Mouse (Mus musculus): ENCODE measurements at regions not wholly inside any gene's neighbourhood (a gene's known extent, or its start where the extent isn't known, plus 50 kb on each side); places are given as distances from the start of the nearest gene placed in this dataset.
"Not testable (repeated sequence)": the region's sequence is repeated elsewhere in the genome, so short reads cannot be mapped to it uniquely, and the experiment has no call there.

DNA sequence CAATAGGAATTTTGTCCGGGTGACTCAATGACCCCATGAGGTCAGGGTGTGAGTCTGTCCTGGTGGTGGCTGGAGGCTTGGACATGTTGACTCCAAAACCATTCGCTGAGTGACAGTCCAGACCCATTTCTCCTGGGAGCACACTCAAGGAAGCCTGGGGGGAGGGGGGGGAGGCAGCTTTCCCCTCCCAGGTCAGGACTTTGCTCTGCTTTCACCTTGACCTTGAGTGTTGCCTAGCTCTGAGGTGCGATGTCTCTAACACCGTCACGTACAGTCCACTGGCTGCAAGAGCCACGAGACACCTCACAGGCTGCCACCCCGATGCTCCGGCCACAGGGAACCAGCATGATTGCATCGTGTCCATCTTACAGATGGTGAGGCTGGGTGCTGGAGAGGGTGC lies 127.3 kb upstream of the A430005L14Rik start:
- DNase-seq (ENCODE audit: low spot score), result no peak

DNA sequence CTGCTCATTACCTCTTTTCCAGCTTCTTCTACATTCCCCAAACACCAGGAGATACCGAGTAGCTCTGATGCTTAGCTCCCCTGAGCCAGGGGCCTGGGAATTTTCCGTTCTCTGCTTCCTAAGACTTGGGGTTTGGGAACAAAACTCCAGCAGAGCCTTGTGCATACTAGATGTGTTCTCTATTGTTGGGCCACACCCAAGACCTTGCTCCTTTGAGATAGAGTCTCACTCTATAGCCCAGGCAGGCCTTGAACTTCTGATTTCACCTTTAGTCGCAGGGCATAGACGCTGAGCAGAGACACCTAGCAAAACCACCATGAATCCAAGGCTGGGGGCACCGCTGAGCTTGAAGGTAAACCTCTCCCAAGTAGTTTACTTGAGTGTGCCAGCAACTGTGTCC lies 126.5 kb upstream of the A430005L14Rik start:
- no peak for DNase-seq (ENCODE audit: low spot score)

DNA sequence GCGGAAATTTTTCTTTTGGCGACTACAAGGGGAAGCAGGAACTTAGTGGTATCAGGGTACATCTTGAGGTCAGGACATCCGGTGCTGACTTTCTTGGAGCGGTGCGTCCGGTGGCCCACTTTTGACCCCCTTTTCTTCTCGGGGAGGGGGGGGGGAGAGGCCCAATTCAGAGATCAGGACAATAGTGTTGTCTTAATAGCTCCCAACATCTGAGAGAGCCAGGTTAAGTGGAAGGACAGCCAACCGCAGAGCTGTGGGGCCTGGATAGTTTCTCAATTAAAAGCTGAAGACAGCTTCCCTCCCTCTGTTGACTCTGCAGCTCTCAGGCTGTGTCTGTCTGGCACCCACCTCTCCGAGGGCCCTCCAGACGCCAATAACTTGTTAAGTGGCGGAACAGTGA lies 125.8 kb upstream of the A430005L14Rik start:
- not testable (repeated sequence) for DNase-seq (ENCODE audit: low spot score)

DNA sequence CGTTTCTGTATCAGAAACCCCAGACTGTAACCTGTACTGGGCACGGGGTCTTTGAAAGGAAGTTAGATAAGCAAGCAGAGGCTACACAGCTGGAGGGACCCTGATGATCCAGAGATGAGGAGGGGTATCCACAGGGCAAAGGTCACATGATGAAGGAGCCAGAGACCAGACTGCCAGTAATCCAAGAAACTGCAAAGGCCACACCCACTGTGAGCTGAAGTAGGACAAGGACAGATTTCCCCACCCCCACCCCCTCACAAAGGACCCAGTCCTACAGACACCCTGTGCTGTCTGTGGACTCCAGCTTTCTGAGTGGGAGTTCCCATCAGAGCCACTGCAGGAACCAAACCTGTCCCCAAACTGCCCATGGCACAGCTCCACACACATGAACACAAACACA lies 124.9 kb upstream of the A430005L14Rik start:
- DNase-seq (ENCODE audit: low spot score), result no peak

DNA sequence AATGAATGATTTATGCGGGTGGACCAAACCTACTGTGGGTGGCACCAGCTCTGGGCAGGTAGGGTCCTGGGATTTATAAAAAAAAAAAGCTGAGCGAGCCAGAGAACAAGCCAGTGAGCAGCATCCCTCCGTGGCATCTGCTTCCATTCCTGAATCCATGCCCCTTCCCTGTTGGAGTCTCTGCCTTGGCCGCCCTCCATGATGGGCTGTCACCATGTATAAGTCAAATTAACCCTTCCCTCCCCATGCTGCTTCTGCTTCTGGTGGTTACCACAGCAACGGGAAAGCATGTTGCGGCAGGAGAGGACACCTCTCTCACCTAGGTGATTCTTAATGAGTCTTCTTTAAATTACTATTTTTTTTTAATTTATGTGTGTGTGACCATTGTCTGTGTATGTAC lies 112.3 kb upstream of the A430005L14Rik start:
- DNase-seq (ENCODE audit: low spot score), result no peak

DNA sequence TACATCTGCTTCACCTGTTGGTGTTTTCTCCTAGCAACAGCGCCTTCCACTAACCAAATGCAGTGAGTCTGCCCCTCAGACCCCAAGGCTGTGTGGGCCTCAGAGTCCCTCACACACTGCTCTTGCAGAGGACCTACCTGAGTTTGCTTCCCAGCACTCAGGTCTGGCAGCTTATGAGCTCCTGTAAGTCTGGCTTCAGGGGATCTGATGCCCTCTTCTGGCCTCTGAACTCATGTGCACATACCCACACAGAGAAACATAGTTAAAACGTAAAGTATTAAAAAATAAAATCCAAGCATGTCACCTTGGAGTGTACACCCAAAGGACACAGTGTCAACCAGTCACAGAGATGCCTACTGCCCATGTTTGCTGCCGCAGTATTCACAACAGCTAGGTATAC lies 108.8 kb upstream of the A430005L14Rik start:
- DNase-seq (ENCODE audit: low spot score), result no peak

DNA sequence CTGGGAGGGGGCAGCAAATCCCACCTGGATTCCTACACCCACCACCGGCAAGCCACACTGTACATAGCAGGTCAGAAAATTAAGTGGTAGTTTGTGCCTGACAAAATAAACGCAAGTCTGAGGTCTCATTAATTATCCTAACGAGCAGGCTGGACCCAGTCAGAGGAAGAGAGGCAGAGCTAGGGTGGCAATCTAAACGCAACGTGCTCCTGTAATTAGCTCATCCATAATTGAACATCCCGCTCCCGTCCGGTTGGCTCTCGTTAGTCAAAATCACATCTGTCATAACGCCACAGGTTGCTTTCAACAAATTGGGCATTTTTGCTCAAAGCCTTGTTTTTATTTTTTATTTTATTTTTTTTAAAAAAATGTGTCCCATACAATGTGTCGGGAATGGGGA lies 106.9 kb upstream of the A430005L14Rik start:
- no peak for DNase-seq (ENCODE audit: low spot score)

DNA sequence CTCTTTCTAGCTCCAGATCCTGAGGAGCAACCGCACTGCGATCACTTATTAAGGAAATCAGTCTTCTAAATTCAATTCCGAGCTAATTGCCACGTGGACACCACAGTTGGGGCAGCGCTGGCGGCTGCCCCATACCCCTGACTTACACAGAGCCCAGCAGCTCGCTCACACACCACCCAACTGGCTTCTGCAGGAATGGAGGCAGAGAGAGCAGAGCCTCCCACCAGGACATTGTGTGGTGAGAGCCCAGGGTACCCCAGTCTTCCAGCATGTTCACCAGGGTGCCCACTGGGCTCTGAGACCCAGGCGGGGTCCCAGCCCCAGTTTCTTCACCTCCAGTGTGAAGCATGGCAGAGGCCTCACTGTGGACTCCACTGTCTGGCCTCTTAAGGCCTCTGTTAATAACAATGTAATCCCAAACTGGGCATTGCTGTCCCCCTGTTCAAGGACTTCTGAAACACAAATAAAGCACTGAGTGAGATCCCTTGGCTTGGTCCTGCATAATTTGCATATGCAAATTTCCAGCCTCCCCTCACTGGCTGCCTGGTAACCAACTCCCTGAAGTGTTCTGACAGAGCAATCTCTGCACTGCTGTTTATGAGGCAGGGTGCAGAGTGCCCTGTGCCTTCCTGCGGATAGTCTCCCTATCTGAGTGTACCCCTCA lies 102.8 kb upstream of the A430005L14Rik start:
- DNase-seq (ENCODE audit: low spot score), result no peak

DNA sequence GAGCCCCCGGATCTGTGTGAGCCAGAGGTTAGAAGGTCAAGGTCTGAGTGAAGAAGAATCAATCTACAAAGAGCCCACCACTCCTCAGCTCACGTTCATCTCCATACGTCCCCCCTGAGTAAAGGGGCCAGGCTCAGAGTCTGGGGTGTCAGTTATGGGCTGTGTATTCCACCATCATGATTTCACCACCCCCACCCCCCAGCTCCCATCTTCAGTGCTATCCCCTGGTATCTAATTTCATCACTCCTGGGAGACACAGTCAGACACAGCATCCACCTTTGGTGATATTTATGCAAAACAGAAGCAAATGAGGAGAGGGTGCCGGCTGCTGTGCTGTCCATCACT lies 102.3 kb upstream of the A430005L14Rik start:
- no peak for DNase-seq (ENCODE audit: low spot score)

DNA sequence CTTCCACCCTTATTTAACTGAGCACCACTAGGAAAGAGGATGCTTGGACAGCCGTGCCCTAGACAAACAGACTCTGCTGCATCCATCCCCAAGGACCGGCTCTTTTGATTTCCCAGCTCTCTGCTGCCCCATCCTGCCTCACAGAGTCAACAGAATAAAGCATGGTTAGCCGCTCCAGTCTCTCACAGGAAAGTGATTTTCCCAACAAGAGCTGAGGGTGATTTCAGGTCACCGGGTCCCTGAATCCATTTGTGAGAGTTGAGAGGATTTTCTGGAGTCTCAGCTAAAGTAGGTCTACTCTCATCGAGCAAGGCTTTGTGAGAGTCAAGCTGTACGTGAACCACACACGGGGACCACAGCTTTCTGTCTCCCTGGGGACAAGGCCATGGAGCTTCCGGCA lies 95.6 kb upstream of the A430005L14Rik start:
- DNase-seq (ENCODE audit: low spot score), result no peak

DNA sequence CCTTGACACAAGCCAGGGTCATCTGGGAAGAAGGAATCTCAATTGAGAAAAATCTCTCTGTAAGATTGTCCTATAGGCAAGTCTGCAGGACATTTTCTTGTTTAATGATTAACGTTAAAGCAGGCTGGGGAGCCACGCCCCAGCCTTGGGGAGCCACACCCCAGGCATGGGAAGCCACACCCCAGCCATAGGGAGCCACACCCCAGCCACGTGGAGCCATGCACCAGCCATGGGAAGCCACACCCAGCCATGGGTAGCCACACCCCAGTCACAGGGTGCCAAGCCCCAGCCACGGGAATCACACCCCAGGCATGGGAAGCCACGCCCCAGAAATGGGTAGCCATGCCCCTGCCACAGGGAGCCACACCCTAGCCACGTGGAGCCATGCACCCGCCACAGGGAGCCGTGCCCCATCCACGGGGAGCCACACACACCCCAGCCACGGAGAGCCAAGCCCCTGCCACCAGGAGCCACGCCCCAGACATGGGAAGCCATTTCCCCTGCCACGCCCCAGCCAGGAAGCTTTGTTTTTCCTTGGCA lies 94.8 kb upstream of the A430005L14Rik start:
- DNase-seq (ENCODE audit: low spot score), result no peak

DNA sequence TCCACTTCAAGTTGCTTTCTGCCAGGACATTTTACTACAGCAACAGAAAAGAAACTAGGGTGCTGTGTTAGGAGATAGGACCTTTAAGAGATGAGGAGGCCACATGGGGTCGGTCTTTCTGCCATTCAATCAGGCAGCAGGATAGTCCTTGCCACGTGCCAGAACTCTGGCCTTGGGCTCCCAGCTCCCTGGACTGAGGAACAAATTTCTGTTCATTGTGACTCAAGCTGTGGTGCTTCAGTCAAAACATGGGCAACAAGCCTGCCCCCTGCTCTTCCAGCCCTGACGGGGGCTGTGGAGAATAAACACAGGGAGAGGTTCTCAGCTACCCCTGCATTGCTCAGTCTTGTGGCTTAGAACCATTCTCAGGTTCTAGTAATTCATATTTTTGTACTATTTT lies 84.7 kb upstream of the A430005L14Rik start:
- no peak for DNase-seq (ENCODE audit: low spot score)

DNA sequence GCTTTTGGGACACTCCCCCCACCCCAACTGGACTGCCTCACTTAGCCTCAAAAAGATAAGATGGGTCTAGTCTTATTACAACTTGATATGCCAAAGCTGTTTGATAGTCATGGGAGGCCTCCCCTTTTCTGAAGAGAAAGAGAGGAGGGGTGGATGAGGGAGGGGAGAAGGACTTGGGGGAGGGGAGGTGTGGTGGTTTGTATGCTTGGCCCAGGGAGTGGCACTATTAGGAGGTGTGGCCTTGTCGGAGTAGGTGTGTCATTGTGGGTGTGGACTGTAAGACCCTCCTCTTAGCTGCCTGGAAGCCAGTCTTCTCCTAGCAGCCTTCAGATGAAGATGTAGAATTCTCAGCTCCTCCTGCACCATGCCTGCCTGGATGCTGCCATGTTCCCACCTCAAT lies 82.0 kb upstream of the A430005L14Rik start:
- DNase-seq (ENCODE audit: low spot score), result not testable (repeated sequence)

DNA sequence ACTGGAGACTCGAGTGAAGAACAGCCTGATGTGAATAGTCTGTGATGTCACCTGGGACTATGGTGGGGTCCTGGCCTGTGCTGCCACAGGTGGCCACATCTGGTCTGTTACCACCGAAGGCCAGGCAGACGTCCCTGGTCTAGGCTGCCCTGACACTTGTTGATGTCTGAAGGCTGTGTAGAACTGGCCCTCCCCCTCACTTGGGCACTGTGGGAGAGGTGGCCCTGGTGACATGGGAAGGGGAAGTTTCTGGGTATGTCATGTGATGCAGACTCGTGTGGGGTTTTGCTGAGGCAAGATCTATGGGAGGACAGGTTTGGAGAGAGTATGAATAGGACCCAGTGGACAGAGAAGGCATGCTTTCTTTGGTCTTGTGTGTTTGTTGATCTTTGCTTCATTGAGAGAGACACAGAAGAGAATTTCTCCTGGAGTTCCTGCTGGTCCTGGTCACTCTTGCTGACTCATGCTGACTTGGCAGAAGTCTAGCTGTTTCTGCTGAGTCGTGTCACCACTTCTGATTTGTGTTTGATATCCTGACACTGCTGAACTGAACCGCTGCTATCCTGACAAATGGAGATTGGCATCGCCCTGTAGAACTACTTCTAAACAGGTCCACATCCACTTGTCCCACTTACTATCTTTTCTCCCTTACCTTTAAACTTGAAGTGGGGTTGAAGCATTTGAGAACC lies 79.9 kb upstream of the A430005L14Rik start:
- DNase-seq (ENCODE audit: low spot score), result no peak

DNA sequence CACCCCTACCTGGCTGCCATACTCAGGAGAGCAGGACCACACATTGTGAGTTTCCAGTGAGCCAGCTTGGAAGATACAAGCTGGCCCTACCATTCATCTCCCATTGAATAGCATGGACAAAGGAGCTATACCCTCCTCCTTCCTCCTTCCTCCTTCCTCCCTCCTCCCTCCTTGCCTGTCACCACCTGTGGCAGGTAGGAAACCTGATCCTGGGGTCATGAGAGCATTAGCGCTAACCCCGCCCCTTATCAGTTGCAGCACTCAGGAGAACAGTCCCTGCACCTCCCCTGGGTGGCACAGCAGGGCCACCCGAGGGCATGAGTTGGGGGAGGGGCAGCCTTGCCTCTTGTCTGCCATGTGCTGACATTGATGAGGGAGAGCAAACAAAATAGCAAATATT lies 74.0 kb upstream of the A430005L14Rik start:
- DNase-seq (ENCODE audit: low spot score), result no peak

DNA sequence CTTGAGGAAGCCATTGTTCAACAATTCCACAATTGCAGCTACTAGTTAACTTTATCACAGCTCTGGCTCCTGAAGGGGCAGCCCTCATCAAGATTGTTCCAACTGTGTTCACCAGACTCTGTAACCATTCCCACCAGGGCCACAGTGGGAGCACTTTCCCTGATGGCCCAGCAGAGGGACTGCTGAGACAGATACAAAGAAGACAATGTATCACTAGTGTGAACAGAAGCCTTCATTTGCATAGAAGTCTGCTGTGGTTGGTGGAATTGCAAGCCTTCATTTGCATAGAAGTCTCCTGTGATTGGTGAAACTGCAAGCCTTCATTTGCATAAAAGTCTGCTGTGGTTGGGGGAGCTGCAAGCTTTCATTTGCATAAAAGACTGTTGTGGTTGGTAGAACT lies 73.0 kb upstream of the A430005L14Rik start:
- DNase-seq (ENCODE audit: low spot score), result no peak

DNA sequence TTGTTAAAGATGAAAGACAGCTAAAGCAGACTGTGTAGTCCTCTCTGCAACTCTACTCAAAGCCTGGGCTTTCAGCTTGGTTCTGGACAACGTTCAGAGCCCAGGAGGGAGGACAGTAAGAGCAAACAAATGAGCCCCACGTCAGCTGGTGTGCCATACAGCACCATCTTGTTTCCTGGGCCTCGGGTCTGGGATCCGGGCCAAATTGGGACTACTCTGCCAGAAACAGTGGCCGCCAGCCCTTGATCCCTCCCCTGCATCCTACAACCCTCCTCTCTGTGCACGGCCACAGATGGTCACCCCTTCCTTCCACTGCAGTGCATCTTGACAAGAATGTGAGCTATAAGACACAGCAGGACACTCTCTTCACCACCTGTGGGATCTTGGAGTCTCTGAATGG lies 71.2 kb upstream of the A430005L14Rik start:
- DNase-seq (ENCODE audit: low spot score), result no peak

DNA sequence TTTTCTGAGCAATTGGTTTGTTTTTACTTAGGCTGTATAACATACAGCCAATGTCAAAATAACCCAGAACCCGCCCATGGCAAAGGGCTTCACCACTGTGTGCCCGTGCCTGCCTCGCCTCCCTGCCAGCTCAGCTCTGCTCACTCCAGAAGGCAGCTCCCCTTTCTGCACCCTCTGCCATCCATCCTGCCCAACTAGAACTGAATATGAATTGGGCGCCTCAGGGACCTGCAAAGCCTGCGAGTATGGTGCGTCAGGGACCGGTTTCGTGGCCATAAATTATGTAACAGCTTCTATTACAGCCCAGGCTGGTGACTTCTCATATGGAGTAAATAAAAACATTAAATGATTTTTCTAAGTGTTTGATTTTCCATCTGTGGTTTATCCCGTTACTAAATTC lies 66.9 kb upstream of the A430005L14Rik start:
- no peak for DNase-seq (ENCODE audit: low spot score)

DNA sequence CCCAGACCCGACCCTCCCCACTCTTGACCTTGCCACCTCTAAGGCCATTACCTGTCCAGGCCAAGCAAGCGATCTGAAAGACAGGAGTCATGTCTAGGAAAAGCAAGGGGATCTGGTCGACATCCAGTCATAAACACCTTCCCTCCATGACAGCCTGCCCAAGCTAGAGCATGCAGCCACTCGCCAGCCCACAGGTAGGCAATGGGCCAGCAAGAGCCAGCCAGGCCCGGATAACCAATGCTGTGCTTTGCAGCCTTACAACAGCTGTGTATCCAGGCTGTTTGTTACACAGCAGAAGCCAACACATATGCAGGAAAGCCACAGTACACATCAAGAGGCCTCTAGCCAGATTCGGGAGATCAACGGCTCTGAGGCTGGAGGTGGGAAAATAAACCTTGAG lies 57.3 kb upstream of the A430005L14Rik start:
- DNase-seq (ENCODE audit: low spot score), result no peak

DNA sequence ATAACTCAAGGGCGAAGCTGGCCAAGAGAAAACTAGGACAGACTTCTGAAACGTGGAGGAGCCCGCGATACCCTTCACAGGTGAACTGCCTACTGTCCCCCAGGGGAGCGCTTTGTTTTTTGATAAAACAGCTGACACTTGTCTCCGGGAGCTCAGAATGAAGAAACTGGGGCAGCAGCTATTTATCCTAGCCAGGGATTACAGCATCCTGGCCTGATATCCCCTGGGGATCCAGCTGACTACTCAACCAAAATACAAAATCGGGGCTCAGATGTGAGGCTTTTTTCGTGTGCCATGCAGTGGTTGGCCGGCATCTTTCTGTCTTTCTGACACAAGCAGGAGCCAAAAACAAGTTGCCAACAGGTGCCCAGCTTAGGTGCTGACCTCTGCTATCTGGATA lies 52.0 kb upstream of the A430005L14Rik start:
- DNase-seq (ENCODE audit: low spot score), result no peak

DNA sequence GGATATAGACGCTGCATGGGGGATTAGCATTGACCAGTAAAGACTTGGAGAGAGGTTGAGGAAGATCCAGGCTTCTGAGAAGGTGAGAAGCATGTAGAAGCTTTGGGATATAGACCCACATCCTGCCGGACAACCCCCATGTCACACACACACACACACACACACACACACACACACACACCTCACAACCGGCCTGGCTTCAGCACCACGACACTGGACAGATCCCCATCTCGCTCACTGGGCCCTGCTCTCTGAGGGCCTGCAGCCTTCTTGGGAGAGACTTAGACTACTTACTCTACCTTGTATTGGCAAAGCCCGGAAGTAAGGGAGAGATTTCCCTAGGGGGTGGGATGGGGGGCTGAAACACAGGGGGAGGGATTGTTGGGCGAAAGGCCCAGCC lies 51.5 kb upstream of the A430005L14Rik start:
- DNase-seq (ENCODE audit: low spot score), result no peak

Data from yolk sac, embryonic 10.5 days (tissue).